Mouse (Mus musculus) testis, postnatal 10 days (tissue): Measurements from ENCODE around the gene BC051665.

Experiments used
- DNase-seq: peaks from one replicate; pipeline ENCODE4 v3.0.0; 2021; ENCODE audit warnings: low spot score

BC051665 gene

GRCm38 (mm10) chr13:60786264-60786663 is at the start of gene BC051665:
Gene BC051665, minus strand, starts transcription at chr13:60786364.
- no peak for DNase-seq

- DNase-seq, result no peak
Observed at GRCm38 (mm10) chr13:60826052-60826451, 39.9 kb upstream of the BC051665 start.

- DNase-seq, result no peak
Observed at GRCm38 (mm10) chr13:60820486-60821175, 34.5 kb upstream of the BC051665 start.

DNA sequence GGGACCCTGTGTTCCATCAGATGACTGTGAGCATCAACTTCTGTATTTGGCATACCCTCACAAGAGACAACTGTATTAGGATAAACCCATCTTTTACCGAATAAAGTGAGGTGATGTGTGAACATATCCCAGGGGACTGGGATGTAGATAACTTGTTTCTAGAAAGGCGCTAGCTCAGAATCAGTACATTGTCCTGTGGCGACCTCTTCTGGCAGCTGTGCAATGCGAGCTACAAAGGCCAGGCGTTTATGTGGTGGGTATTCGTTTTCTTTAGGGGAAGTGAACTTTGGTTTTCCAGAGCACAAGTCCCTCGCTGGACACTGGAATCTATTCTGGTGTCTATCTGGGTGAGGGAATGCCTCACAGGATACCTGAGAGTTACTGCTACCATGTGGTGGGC is 33.3 kb upstream of the BC051665 start:
- DNase-seq, result peak; percentile 75

DNA sequence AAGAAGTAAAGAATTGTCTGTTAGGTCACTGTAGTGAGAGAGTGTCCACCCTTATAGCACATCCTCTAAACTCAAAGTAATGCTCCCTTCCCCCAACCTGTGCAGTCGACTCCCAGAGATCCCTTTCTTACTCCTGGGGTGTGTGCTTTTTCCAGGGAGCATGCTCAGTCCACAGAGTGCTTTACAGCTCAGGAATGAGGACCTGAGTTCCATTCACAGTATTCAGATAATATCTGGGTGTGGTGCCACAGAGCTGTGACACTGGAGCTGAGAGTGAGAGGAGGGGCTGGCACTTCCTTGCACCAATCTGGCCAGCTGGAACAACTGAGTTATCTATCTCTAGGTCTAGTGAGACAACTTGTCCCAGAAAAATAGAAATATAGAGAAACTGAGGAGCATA is 27.6 kb upstream of the BC051665 start:
- DNase-seq, result no peak

DNA sequence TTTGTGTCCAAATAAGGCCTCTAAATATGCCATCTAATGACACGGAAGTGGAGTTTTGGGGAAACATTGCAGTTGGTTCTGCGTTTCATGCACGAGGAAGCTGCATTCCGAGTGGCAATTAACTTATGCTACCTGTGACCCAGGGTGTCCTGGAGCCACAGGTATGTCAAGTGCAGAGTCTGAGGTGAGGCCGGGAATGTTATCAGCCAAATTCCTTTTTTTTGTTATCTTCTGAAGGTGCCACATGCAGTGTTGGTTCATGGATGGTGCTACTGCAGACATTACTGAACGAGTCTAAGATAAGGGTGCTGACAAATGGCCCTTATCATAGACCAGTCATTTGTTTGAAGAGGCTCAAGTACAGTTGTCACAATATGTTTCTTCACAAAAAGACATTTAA is 26.6 kb upstream of the BC051665 start:
- no peak for DNase-seq

GRCm38 (mm10) chr13:60809690-60810089 is 23.5 kb upstream of the BC051665 start:
- no peak for DNase-seq

DNA sequence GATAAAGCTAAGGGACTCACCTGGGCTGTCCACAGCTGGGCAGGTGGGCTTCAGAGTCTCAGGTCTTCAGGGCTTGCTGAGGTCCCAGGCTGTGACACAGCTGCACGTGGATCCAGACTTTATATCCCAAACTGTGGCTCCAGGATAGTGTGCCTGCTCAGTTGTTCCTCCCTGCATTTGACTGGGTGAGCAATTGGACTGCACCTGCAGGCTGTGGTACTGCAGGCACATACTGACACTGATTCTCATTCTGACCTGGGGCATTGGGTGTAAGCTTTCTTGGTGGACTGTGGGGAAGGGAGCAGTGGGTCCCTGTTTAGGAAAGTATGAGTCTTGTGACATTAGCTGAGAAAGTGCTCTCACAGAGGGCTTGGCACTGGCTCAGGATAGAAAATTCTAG is 16.6 kb upstream of the BC051665 start, which contains the start of gene Ctsll3:
Ctsll3 (minus strand) TSS at position 101 of the 400 bp plus-strand sequence.
- DNase-seq, result no peak

- no peak for DNase-seq
Observed at GRCm38 (mm10) chr13:60789466-60789865, 3.3 kb upstream of the BC051665 start.

DNA sequence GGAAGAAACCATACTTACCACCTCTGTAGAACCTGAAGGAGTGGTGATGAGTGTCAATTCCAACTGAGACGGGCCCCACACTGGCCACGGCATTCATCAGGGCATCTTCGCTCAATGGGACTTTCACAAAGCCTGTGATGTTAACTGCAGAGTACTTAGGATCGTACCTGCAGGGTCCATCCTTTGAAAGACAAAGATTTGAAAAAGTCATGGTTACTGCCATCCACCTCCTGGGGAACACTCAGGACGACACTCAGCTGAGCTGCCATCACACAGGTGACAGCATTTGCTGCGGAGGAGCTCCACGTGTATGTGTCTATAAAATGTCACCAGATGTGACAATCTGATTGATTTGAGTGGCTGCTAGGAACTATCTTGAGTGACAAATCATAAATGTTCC is 2.9 kb downstream of the BC051665 start:
- DNase-seq, result no peak

DNA sequence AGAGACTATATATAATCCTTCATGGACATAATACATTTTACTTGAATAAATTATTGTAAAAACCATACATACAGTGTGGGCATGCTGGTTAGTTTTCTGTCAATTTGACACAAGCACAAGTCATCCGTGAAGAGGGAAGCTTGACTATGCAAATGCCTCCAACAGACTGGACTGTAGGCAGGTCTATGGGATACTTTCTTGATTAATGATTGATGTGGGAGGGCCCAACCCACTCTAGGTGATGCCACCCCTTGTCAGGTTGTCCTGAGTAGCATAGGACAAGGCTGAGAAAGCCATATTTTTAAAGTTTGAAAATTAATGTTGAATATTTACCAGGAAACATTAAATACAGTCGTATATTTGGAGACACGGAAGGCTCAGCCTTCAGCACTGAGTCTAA is 5.6 kb downstream of the BC051665 start:
- DNase-seq, result no peak

- no peak for DNase-seq
Observed at GRCm38 (mm10) chr13:60761161-60761560, 25.0 kb downstream of the BC051665 start.

DNA sequence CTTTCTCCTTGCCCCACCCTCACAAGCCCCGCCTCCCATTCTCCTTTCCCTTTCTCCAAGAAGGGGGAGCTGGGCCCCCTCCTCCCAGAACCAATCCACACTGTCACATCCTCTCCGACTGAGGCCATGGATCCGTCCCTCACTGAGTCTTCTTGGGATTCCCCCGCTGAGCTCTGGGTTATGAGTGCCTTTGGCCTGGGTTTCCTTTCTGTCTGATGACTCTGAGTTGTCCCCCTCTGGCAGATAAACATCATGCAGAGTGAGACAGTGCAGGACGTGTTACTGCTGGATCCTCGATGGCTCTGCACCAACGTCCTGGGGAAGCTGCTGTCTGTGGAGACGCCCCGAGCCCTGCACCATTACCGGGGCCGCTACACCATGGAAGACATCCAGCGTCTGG is 25.8 kb downstream of the BC051665 start:
- DNase-seq, result no peak

- peak; percentile 78 for DNase-seq
Observed at GRCm38 (mm10) chr13:60759136-60759535, 27.0 kb downstream of the BC051665 start.

DNA sequence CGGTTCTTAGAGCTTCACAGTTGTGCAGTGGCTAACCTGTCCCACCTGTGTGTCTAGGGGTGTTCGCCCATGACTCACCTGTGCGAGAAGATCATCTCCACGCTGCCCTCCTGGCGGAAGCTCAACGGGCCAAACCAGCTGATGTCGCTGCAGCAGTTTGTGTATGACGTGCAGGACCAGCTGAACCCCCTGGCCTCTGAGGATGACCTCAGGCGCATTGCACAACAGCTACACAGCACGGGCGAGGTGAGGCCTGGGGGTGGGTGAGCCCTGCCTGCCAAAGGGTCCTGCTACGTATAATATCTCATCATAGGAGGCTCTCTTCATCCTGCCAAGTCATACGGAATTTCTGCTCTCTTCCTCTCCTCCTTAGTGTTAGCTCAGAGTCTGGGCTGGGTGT is 28.9 kb downstream of the BC051665 start:
- DNase-seq, result no peak

DNA sequence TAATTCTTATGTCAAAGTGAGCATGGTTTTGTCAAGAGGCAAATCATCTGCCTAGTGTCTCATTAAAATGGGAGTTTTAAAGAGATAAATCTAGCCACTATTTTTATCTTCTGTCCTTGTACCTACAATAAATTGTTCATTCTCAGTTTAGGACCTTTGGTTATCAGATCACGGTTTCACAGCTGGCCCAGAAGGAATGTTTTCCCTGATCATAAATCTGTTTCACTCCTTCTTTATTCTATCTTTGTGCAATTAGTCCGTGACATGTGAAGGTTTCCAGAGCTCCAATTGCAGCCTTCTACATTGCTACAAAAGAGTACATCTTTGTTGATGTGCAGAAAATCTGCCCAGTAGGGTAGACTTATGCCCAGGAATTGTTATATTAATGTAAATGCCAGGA is 30.9 kb downstream of the BC051665 start:
- DNase-seq, result no peak

GRCm38 (mm10) chr13:60753216-60753615 is 32.9 kb downstream of the BC051665 start:
- no peak for DNase-seq

GRCm38 (mm10) chr13:60750930-60751329 is 35.2 kb downstream of the BC051665 start:
- DNase-seq, result no peak

GRCm38 (mm10) chr13:60748556-60748955 is 37.6 kb downstream of the BC051665 start:
- DNase-seq, result no peak

DNA sequence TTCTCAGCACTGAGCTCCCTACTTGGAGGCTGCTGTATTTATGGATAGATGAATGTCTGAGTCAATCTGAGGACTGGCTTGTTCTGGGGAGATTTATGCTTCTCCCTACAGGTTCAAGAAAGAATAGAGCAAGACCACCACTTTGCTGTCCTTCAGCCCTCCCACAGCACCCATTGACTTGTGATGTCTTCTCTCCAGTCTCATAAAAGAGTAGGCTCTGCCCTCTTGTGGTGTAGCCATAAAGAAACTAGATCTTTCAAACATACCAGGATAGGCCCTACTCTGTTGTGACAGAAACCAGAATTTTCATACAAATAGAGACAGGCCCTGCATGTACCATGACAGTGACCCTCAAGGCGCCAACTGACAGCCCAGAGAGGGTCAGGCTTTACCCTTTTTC is 39.0 kb downstream of the BC051665 start:
- DNase-seq, result no peak

DNA sequence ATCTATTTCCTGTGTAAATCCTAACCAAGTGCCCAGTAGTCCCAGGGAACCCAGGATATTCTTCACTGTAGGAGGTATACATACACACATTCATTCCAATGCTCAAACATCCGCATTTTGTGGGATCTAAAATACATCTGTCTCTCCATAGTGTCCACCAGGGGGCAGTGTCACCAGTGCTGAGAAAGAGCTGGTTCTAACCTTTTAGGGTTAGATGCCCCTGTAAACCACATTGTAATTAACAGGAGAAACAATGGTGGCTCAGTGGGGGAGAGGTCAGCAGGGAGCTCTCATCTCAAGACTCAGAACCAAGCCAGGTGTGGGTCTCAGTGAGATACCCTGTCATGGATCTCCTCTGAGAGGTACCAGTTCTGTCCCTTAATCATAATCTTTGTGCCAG is 39.9 kb downstream of the BC051665 start:
- DNase-seq, result no peak

GRCm38 (mm10) chr13:60745358-60745757 is 40.8 kb downstream of the BC051665 start:
- DNase-seq, result no peak

DNA sequence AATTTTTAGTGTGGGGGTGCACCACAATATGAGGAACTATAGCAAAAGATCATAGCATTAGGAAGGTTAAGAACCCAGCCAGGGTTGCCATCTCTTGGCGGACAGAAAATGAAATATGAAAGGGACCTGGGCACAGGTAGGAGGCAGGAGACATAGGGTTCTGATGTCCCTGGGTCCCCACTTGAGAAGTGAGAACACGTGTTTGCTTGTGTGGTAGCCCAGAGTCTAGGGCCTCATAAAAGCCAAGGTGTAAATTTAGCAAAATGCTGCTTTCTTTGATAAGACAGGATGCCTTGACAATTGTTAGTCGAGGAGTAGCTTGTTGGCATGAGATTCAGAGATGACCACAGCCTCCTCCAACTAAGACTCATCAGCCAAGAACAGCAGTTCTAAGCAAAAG is 41.4 kb downstream of the BC051665 start:
- DNase-seq, result no peak

GRCm38 (mm10) chr13:60744078-60744460 is 42.1 kb downstream of the BC051665 start:
- peak; percentile 95 for DNase-seq
